Mouse (Mus musculus): ENCODE results near the gene Tnr. TPM values are rescaled to one million over a fixed set of nuclear protein-coding genes. Genes with fewer than 3 reads are reported as not detected.

Tnr gene
- polyA plus RNA-seq, 1 experiment from 2014 or later: 0.47 TPM

GRCm38 (mm10) chr1:159570831-159571230, 47.3 kb downstream of the Tnr start:
- Histone ChIP-seq H3K9ac (ENCODE audit: low read depth, low read length) (no peak overlapping the region), H3K9me3 (ENCODE audit: control insufficient read depth) (no peaks in the 10 kb centered on the region), H3K4me3 (ENCODE audit: low read depth, low read length) (no peak overlapping the region), H3K36me3 (ENCODE audit: control insufficient read depth, insufficient read depth) (no peaks in the 10 kb centered on the region), H3K27ac (ENCODE audit: low read depth, low read length) (no peak overlapping the region), H3K27me3 (replicated peaks; ENCODE audit: control insufficient read depth, insufficient read depth, low read length) (no peaks in the 10 kb centered on the region), H3K4me2 (replicated peaks; ENCODE audit: low read depth) (no peak overlapping the region), H3K4me1 (replicated peaks; ENCODE audit: control insufficient read depth, insufficient read depth, low read length) (no peaks in the 10 kb centered on the region)
- WGBS: 53% methylated on average over 2 of the region's 2 CpGs
- ATAC-seq: no peak
- TF ChIP-seq CTCF (IDR thresholded peaks at IDR 0.05; ENCODE audit: low read depth): no peak

- ATAC-seq: no peak
- no peaks in the 10 kb centered on the region for H3K36me3 ChIP-seq (ENCODE audit: control insufficient read depth, insufficient read depth)
- H3K9me3 ChIP-seq (ENCODE audit: control insufficient read depth): no peaks in the 10 kb centered on the region
- H3K27me3 ChIP-seq (replicated peaks; ENCODE audit: control insufficient read depth, insufficient read depth, low read length): no peaks in the 10 kb centered on the region
- 90% methylated on average over 3 of the region's 3 CpGs for WGBS
- no peak overlapping the region for H3K9ac ChIP-seq (ENCODE audit: low read depth, low read length)
- TF ChIP-seq CTCF (IDR thresholded peaks at IDR 0.05; ENCODE audit: low read depth): no peak
- H3K4me3 ChIP-seq (ENCODE audit: low read depth, low read length): no peak overlapping the region
- H3K27ac ChIP-seq (ENCODE audit: low read depth, low read length): no peak overlapping the region
- no peak overlapping the region for H3K4me2 ChIP-seq (replicated peaks; ENCODE audit: low read depth)
- no peaks in the 10 kb centered on the region for H3K4me1 ChIP-seq (replicated peaks; ENCODE audit: control insufficient read depth, insufficient read depth, low read length)
Observed at GRCm38 (mm10) chr1:159571951-159572350, 48.4 kb downstream of the Tnr start.

GRCm38 (mm10) chr1:159573116-159573515, 49.5 kb downstream of the Tnr start:
- no peak for ATAC-seq
- Histone ChIP-seq H3K9me3 (ENCODE audit: control insufficient read depth) (no peaks in the 10 kb centered on the region), H3K27ac (ENCODE audit: low read depth, low read length) (no peak overlapping the region), H3K4me2 (replicated peaks; ENCODE audit: low read depth) (no peak overlapping the region), H3K36me3 (ENCODE audit: control insufficient read depth, insufficient read depth) (no peaks in the 10 kb centered on the region), H3K4me3 (ENCODE audit: low read depth, low read length) (no peak overlapping the region), H3K9ac (ENCODE audit: low read depth, low read length) (no peak overlapping the region), H3K27me3 (replicated peaks; ENCODE audit: control insufficient read depth, insufficient read depth, low read length) (no peaks in the 10 kb centered on the region), H3K4me1 (replicated peaks; ENCODE audit: control insufficient read depth, insufficient read depth, low read length) (no peaks in the 10 kb centered on the region)
- 79% methylated on average over 2 of the region's 2 CpGs for WGBS
- TF ChIP-seq CTCF (IDR thresholded peaks at IDR 0.05; ENCODE audit: low read depth): no peak

- 76% methylated on average over 5 of the region's 5 CpGs for WGBS
- Histone ChIP-seq H3K9ac (ENCODE audit: low read depth, low read length) (no peak overlapping the region), H3K27me3 (replicated peaks; ENCODE audit: control insufficient read depth, insufficient read depth, low read length) (no peaks in the 10 kb centered on the region), H3K4me3 (ENCODE audit: low read depth, low read length) (no peak overlapping the region), H3K9me3 (ENCODE audit: control insufficient read depth) (no peaks in the 10 kb centered on the region), H3K4me1 (replicated peaks; ENCODE audit: control insufficient read depth, insufficient read depth, low read length) (no peaks in the 10 kb centered on the region), H3K27ac (ENCODE audit: low read depth, low read length) (no peak overlapping the region), H3K36me3 (ENCODE audit: control insufficient read depth, insufficient read depth) (no peaks in the 10 kb centered on the region), H3K4me2 (replicated peaks; ENCODE audit: low read depth) (no peak overlapping the region)
- no peak for TF ChIP-seq CTCF (IDR thresholded peaks at IDR 0.05; ENCODE audit: low read depth)
- no peak for ATAC-seq
Observed at GRCm38 (mm10) chr1:159574661-159575060, 51.1 kb downstream of the Tnr start.

- WGBS: 62% methylated on average over 2 of the region's 2 CpGs
- Histone ChIP-seq H3K4me2 (replicated peaks; ENCODE audit: low read depth) (no peak overlapping the region), H3K9me3 (ENCODE audit: control insufficient read depth) (no peaks in the 10 kb centered on the region), H3K27ac (ENCODE audit: low read depth, low read length) (no peak overlapping the region), H3K36me3 (ENCODE audit: control insufficient read depth, insufficient read depth) (no peaks in the 10 kb centered on the region), H3K4me1 (replicated peaks; ENCODE audit: control insufficient read depth, insufficient read depth, low read length) (no peaks in the 10 kb centered on the region), H3K4me3 (ENCODE audit: low read depth, low read length) (no peak overlapping the region), H3K27me3 (replicated peaks; ENCODE audit: control insufficient read depth, insufficient read depth, low read length) (no peaks in the 10 kb centered on the region), H3K9ac (ENCODE audit: low read depth, low read length) (no peak overlapping the region)
- TF ChIP-seq CTCF (IDR thresholded peaks at IDR 0.05; ENCODE audit: low read depth): no peak
- ATAC-seq: no peak
Observed at GRCm38 (mm10) chr1:159576246-159576645, 52.7 kb downstream of the Tnr start.

GRCm38 (mm10) chr1:159578391-159578790, 54.8 kb downstream of the Tnr start:
- no peaks in the 10 kb centered on the region for H3K36me3 ChIP-seq (ENCODE audit: control insufficient read depth, insufficient read depth)
- no peaks in the 10 kb centered on the region for H3K4me1 ChIP-seq (replicated peaks; ENCODE audit: control insufficient read depth, insufficient read depth, low read length)
- H3K9me3 ChIP-seq (ENCODE audit: control insufficient read depth): no peaks in the 10 kb centered on the region
- H3K27ac ChIP-seq (ENCODE audit: low read depth, low read length): no peak overlapping the region
- H3K27me3 ChIP-seq (replicated peaks; ENCODE audit: control insufficient read depth, insufficient read depth, low read length): no peaks in the 10 kb centered on the region
- ATAC-seq: no peak
- no peak overlapping the region for H3K9ac ChIP-seq (ENCODE audit: low read depth, low read length)
- WGBS: 38% methylated on average over 3 of the region's 3 CpGs
- H3K4me3 ChIP-seq (ENCODE audit: low read depth, low read length): no peak overlapping the region
- TF ChIP-seq CTCF (IDR thresholded peaks at IDR 0.05; ENCODE audit: low read depth): no peak
- H3K4me2 ChIP-seq (replicated peaks; ENCODE audit: low read depth): no peak overlapping the region

- WGBS: 62% methylated on average over 8 of the region's 8 CpGs
Observed at GRCm38 (mm10) chr1:159580335-159580921, 56.9 kb downstream of the Tnr start.

More at GRCm38 (mm10) chr1:159580335-159580921, 56.9 kb downstream of the Tnr start:
- Histone ChIP-seq H3K9ac (ENCODE audit: low read depth, low read length) (no peak overlapping the region), H3K4me1 (replicated peaks; ENCODE audit: control insufficient read depth, insufficient read depth, low read length) (no peaks in the 10 kb centered on the region), H3K9me3 (ENCODE audit: control insufficient read depth) (no peaks in the 10 kb centered on the region), H3K4me3 (ENCODE audit: low read depth, low read length) (no peak overlapping the region), H3K27ac (ENCODE audit: low read depth, low read length) (no peak overlapping the region), H3K27me3 (replicated peaks; ENCODE audit: control insufficient read depth, insufficient read depth, low read length) (no peaks in the 10 kb centered on the region), H3K36me3 (ENCODE audit: control insufficient read depth, insufficient read depth) (no peaks in the 10 kb centered on the region), H3K4me2 (replicated peaks; ENCODE audit: low read depth) (no peak overlapping the region)
- no peak for ATAC-seq
- TF ChIP-seq CTCF (IDR thresholded peaks at IDR 0.05; ENCODE audit: low read depth): no peak

Measured in intestine, postnatal 0 days (tissue).